Mouse (Mus musculus): ENCODE results near the gene Mogat2.

Mogat2 gene

DNA sequence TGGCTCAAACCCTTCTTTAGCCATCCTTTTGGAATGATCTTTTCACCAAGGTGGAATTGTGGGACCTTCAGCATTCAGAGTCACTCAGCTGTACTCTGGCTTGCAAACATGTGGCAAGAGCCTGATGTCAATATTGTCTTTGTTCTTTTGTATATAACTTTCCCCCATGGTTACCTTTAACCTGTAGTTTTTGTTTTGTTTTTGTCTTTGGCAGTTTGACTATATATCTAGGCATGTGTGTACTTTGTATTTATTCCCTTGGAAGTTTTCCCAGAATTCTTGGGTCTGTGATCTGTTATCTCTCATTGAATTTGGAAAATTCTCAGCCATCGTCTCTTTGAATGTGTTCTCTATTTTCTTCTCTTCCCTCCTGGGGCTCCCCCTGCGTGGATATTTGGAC is 43.9 kb downstream of the Mogat2 start:
- no peak for DNase-seq (ENCODE audit: low spot score in 2 of 2)

DNA sequence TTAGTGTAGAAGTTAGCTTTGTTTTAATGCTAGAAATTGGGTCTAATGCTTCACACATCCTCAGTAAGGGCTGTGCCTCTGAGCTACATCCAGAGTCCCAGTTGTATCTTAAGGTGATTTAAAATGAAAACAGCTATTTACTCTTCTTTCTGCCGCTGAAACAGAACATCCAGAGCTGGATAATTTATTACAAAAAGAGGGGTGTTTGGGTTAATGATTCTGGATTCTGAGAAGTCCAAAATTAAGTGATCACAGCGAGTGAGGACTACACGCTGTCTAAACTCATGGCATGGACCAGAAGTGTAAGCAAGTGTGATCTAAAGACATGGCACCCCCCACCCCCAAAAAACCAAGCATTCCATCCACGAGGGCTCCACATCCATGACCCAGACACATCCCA is 44.5 kb downstream of the Mogat2 start:
- DNase-seq (ENCODE audit: low spot score in 2 of 2), result no peak

DNA sequence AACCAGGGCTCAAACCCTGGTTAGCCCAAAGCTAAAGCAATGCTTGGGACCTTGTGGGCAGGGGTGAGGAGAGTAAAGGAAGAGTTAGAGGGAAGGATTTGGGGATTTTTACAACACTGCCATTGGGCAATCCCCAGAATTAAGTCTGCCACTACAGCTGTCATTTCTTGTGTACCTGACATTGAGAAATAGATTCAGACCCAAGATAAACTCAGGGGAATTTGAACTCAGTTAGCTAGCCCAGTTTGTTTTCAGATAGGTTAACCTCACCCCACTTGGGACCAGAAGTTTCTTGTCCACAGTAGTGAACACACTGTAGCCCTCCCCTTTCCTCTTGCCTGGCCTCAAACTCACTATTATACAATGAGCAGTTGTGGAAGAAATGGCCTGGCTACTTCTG is 47.0 kb downstream of the Mogat2 start:
- DNase-seq (ENCODE audit: low spot score in 2 of 2), result no peak

DNA sequence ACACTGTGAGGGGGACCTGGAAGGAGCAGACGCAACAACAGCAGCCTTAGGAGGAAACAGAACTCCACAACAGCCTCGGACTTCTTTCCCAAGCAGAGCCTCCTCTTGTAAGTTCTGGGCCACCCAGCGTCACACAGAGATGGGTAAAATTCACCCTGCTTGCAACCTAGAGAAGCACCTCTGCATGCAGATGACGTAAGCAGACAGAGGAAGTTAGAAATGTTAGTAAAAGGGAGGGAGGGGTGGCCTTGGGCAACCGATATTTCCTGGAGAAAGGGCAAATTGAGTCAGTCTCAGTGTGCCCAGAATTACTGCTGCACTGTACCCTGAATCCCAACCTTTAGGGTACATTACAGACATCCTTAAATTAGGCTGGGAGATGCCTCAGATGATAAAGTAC is 48.5 kb downstream of the Mogat2 start:
- DNase-seq (ENCODE audit: low spot score in 2 of 2), result no peak

DNA sequence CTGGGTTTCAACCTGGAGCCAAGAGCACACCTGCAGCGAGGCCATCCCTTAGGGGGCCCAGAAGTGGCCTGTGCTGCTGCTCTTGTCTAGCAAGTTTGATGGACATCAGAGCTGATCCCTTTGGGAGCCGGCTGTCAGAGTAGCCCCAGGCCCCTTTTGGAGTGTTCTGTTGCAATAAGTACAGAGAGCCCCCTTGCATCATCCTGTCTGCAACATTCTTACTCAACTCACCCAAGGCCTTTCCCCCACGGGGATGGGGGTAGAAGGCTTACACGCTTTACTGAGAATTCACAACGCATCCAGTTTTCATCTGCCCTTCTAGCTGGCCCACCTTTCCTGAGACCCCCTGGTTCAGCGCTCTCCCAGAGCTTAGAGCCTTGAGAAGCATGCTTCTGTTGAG is 49.8 kb downstream of the Mogat2 start:
- no peak for DNase-seq (ENCODE audit: low spot score in 2 of 2)

DNA sequence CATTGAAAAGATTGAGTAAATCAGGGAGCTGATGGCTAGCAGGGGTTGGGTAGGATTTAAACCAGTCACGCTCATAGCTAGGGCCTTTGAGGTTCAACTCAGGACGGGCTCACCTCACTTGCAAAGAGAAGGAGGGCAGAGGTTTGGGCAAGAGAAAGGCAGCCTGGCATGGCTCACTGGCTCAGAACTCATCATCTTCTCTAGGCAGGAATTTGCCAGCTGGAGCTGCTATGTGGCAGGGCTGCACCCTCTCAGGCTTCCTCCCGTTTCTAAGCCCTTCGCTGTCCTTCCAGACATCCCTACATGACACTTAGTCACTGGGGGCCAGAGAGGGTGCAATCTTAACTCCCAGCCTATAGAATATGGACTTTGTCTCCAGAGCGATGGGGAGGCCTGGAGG is 51.0 kb downstream of the Mogat2 start:
- no peak for DNase-seq (ENCODE audit: low spot score in 2 of 2)

DNA sequence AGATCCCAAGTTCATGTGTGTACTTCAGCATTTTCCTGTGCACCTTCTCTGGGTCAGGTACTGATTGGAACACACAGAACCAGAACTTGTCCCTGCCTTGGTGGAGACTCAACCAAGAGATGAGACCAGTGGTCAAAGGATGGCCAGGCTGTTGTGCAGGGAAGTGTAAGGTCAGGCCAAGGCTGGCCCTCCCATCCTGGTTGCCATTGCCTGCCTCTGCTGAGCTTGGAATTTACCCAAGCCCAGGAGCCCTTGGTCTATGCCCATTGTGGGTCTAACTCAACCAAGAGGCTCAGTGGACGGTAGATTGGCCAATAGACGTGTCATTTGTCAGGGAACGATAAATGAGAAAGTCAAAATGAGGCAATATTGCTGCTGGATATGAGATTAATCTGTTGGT is 53.0 kb downstream of the Mogat2 start:
- no peak for DNase-seq (ENCODE audit: low spot score in 2 of 2)

DNA sequence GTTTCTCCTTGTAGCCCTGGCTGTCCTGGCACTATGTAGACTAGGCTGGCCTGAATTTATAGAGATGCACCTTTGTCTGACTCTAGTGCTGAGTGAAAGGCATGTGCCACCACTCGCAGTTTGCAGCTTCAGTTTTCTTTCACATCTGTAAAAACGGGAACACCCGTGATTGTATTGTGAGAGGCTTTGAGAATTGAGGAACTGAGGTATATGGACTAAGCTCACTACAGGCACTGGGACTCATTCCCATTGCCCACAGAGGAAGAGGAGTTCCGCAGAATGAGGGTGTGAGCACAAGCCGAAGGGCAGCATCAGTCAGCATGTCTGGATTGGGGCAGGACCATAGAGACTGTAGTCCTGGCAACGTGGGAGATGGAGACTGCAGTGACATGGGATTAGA is 54.7 kb downstream of the Mogat2 start:
- no peak for DNase-seq (ENCODE audit: low spot score in 2 of 2)

DNA sequence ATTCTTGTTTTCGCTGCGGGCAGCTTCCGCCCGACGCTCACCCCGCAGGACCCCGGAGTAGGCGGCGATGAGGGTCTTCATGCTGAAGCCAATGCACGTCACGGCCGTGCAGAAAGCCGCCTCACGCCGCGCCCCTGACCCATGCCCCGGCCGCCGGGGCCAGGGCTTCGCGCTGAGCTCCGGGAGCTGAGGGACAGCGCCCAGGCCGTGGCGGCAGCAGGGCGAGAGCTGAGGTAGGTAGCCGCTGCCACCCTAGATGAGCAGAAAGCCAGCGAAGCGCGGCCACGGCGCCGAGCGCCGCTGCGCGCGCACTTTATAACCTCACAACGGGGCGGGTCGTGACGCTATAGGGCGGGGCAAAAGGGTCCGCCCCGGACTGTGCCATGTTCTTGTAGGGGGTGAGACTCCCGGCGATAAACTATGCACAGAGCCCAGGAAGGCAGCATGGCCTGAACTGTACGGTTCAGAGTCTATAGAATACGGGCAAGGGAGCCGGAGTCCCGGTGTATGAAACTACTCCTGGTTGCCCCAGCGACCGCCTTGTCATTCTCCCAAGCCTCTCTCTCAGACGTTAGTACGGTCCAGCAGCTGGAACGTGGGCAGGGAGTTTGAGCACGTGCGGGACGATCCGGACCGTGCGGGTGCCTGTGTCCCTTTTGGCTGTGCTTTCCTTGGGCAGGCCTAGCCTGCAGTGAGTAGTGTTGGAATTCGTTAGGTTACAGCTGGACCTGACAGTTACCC is 55.8 kb downstream of the Mogat2 start, which contains the start of gene Dgat2:
Dgat2 (minus strand) TSS at position 288 of the 741 bp plus-strand sequence.
- peak; percentile 83 to 90 for DNase-seq (ENCODE audit: low spot score in 2 of 2)

DNA sequence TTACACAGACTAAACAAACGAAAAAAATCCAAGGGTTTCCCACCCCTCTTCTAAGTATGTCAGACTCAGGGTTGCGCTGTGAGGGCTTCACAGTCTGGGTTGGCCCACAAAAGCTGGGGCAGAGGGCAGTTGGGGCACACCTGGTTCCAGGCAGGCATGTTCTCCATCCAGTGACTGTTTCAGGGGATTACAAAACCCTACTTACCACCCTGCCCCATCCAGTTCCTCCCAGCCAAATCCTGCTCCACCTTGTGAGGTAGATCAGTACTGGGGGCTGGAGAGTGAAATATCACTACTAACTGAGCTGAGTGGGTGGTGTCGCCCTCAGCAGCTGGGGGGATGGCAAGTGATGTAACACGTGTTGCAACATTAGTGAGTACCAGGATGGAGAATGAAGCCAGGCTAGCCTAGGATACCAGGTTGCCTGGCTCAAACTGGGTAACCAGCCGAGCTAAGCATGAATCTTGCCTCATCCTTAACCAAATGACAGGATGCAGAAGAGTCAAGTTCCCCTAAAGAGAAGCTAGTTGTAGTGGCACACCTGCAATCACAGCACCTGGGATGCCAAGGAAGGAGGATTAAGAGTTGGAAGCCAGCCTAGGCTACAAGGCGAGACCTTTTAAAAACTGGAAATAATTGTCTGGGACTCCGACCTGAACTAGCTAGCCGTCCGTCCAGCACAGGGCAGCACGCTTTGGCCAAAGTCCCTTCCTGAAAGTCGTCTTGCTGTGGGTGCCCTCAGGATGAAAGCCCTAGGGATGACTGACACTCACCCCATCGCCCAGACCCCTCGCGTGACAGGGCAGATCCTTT is 56.6 kb downstream of the Mogat2 start:
- no peak for DNase-seq (ENCODE audit: low spot score in 2 of 2)

DNA sequence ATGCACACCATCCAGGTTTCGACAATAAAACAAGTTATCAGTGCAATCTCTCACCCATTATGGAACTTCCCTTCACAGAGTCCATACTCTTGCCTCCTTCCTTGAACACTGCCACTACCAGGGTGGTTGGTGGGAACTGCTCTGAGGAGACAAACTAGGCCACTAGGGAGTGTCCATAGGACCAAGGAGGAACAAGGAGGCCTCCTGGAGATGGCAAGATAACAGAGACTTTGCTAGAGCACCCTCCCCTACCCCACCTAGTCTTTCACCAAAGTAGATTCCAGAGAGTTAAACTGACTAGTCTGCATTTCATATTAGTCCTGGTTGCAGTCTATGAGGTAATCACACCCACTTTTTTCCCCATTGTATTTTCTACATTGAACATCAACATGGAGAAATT is 58.3 kb downstream of the Mogat2 start:
- DNase-seq (ENCODE audit: low spot score in 2 of 2), result no peak

DNA sequence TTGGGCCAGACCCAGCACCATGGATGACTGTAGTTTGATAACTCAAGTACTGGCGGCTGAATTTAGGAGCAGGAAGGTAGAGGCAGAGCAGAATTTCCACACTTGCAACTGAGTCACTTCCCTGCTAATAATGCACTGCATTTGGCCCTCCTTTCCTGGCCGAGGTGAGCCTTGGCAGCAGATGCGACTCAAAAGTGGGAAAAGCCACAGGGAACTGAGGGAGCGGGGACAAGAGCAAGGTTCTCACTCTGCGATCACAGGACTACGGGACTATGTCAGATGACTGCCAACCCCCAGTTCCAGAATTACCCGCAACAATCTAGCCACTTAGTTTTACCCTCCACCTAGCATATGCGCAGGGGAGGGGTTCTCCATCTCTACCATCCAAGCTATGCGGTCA is 59.1 kb downstream of the Mogat2 start:
- DNase-seq (ENCODE audit: low spot score in 2 of 2), result no peak

DNA sequence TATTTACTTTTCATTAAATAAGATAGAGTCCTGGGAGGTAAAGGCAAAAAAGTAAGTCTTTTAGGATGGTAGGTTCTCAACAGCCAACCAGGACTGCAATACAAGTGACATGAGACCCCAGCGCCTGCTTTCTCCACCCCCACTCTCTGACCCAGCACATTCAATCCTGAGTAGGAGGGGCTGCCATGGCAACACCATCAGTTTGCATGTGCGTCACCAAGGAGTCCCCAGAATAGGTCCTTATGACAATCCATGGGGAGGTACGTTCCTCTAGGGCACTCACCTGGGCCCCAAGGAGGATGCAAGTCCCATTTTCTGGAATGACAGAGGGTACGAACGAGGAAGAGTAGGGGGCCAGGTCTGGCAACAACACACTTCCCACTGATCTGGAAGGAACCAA is 61.0 kb downstream of the Mogat2 start:
- DNase-seq (ENCODE audit: low spot score in 2 of 2), result no peak

DNA sequence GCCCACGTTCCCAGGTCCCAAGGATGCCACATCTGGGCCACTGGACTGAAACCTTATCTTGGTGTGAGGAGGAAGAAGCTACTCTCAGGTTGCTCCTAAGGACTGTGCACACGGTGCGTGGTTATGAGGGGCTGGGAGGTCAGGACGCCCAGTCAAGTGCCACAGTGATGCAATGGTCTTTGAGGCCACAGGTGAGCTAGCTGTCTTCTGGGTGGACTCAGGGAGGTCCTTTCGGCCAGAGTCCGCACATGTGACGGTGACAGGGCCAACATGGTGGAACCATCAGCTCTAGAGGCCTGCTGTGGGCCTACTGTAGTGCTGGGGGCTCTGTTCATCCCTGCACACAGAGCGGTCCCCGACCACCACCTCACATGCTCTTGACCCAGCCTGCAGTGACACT is 62.8 kb downstream of the Mogat2 start:
- DNase-seq (ENCODE audit: low spot score in 2 of 2), result no peak

DNA sequence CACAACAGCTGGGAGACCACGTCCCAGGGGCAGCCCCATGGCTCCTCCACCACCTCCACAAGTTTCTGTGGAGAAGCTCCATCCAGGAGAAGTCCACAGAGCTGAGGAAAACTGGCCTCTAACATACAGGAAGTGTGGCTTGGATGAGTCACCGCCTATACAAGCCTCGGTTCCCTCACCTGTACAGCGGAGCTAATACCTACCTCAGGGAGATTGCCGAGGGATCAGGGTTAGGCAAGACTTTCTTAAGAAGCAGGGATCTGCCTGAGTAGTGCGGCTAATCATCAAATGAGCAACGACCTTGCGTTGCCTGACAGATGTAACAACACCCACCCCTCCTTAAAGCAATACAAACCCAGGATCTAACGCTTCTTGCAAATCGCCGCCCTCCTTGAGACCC is 63.3 kb downstream of the Mogat2 start:
- DNase-seq (ENCODE audit: low spot score in 2 of 2), result no peak

DNA sequence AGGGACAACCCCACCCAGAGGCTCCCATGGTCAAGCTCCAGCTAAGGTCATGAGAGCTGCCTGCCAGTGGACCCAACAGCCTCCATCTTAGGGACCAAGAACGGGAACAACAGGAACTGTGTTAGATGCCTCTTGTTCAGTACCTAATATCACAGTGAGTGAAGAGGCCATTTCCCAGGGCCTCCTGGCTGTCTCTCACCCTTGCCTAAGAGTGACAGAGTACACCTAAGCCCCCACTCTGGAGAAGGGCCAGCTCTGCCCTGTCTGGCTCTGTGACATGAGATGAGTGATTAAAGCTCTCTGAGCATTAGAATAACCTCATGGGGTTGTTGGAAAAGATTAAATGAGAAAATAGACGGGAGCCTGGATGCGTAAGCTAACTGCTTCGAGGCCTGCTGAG is 64.4 kb downstream of the Mogat2 start:
- no peak for DNase-seq (ENCODE audit: low spot score in 2 of 2)

DNA sequence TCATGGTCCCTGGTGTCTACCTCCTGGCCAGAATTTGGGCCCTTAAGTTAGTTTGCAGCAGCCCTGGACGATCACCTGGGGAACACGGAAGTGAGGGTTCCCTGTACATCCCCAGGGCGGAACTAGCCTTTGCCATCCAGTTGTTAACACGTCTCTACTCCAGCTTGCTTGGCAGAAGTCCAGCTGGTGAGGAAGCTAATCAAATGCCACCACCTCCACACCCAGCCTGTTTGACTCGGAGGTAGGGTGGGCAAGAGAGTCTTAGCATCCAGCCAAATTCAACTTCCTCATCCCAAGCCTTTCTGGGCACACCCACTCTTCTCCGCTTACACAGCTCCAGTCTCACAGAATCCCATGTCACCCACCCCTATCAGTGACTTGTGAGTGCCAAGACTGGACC is 65.5 kb downstream of the Mogat2 start:
- DNase-seq (ENCODE audit: low spot score in 2 of 2), result peak in 1 of 2 experiments; percentile 39

DNA sequence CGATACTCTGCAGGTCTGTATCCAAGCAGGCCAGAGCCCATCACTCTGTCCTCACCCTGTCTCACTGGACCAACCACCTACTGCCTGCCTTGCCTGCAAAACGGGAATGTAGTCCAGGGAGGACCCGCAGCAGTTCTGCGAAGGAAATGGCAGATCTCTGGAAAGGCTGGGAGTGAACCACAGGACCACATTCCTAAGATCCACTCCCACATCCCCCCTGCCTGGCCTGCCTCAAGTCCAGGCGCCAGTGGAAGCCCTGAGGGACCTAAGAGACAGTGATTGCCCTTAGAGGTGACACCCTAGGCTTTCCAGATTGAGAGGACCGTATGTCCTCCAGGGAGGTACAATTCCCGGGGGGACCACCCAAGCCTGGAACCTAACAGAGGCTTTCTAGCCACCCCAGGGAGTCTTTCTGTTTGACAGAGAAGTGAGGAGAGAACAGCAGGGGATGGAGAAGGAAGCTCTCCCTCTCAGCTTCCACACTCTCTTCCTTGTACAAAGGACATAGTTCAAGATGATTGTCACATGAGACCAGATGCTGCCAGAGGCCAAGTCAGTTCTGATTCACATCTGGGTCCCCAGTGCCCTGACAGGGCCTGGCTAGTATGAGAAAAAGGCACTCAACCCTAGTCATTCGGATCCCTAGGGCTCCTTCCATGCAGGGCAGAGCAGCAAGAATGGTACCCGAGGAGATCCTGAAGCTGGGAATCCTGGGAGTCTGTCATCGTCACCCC is 66.5 kb downstream of the Mogat2 start:
- no peak for DNase-seq (ENCODE audit: low spot score in 2 of 2)

DNA sequence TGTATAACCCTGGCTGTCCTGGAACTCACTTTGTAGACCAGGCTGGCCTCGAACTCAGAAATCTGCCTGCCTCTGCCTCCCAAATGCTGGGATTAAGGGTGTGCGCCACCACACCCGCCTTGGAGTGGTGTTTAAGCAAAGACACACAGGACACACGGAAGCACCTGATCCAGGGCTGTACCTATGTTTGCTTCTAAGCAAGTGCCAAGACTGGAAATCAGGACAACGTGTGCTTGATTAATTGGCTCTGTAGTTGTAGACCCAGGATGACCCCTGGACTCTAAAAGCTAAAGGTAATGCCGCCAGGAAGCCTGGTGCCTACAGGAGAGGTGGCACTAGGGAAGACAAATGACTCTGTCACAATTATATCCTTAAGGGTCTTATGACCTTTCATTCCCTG is 67.9 kb downstream of the Mogat2 start:
- no peak for DNase-seq (ENCODE audit: low spot score in 2 of 2)

DNA sequence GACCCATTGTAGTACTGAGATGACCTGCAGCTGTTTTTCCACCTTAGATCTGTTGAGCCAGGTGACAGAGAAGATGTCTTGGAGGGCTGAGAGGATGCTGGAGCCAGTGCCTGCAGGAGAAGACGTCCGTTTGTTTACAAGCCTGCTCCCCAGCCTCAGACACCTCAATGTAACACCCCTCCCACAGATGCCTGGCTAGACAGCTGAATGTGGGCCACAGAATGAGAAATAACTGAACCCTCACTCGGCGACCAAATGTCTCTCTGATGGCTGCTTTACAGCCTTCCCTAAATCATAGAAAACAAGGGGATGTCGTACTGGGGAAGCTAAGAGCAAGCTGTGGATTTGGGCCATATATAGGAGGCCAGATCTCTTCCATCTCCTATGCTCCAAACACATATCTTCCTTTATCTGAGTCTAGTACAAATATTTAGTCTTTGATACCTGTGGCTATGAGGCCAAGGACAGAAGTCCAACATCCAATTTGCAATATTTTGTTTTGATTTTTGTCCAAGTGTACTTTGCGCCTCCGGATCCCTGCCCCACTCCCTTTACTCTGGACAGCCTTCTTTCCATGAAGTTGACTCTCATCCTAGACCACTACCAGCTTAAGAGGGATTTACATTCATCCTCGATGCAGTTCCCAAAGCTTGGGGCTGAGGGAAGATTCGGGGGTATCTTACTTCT is 68.6 kb downstream of the Mogat2 start:
- DNase-seq (ENCODE audit: low spot score in 2 of 2), result no peak

Measured in spleen, postnatal 10 days (tissue).